Mouse (Mus musculus): ENCODE measurements at regions not wholly inside any gene's neighbourhood (a gene's known extent, or its start where the extent isn't known, plus 50 kb on each side); places are given as distances from the start of the nearest gene placed in this dataset.

DNA sequence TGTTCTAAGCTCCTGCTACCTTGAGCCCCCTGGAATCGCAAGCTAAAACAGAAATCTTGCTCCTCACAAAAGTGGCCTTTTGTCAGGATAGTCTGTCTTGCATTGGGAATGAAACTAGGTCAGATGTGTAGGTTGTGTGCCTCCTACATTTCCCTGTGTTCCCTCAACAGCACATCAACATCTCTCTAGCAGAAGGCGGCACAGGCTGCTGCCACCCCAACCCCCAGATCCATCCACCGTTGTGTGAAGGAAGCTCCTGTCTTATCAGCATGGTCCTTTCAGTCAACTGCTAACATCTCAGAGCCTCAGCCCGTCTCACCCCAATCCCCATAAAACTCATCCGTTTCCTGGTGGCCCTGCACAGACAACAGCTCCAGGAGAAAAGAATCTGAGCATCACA is 272.0 kb upstream of the Tbx3 start:
- TF ChIP-seq CTCF (IDR thresholded peaks at IDR 0.05; ENCODE audit: extremely low read depth, insufficient read depth, low read length) = no peak
- TF ChIP-seq POLR2A (IDR thresholded peaks at IDR 0.05; ENCODE audit: extremely low read depth, insufficient read depth, low read length) = no peak
